8 mouse cellular contexts compared by ENCODE assay signal in the genomic region with DNA sequence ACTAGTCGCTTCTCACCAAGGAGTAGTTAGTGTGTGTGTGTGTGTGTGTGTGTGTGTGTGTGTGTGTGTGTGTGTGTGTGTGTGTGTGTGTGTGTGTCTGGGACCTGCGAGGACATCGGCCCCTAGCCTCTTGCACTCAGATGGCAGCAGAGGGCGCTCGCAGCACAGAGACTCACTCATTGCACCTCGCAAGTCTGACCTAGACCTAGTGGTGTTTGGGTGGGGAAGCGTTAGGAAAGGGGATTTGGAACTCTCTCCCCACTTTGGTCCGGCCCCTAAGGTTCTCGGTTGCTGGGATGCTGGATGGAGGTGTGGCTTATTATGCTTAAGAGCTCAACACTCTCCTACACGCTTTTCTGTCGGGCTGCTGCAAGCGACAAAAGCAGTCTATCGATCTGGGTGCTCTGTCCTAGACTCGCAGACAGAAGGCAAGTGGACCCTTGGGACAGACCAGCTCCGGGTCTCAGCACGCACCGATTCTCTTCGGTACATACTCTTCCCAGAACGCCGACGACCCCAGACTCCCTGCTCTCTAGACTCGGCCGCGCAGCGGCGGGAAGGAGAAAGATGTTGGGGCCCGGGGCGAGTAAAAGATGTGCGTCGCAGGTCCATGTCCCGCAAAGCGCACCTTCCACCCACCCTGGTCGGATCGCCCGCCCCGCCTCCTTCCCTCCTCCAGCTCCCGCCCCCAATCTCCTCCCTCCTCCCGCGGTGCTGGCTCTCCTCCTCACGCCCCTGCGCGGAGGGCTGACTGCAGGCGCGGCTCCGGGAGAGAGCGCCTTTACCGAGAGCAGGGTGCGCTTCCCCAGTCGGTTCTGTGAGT. TPM values are rescaled to one million over a fixed set of nuclear protein-coding genes. Genes with fewer than 3 reads are reported as not detected.
DNase-seq lines count a peak whose midpoint lies in the region; ATAC-seq lines count a peak whose summit lies in the region.

Adra2b (plus strand) TSS at position 750 of the 823 bp plus-strand sequence.

- H3K4me2 ChIP-seq in intestine, embryonic 14.5 days (ENCODE audit: low read length): peak within 1 kb of the TSS; percentile 62

- ATAC-seq in intestine, embryonic 14.5 days (replicated peaks; ENCODE audit: low FRiP score, low TSS enrichment, low read depth): peak; percentile 63
- peak; percentile 77 for ATAC-seq in megakaryocyte-erythroid progenitor cell, adult 5-6 weeks (replicated peaks; ENCODE audit: low FRiP score, low TSS enrichment, poor library complexity, severe bottlenecking)

- no peak within 1 kb of the TSS for H3K27ac ChIP-seq in intestine, embryonic 14.5 days (ENCODE audit: low read depth)

- DNase-seq in adrenal gland, adult 18-20 months (ENCODE audit: low spot score in 2 of 2): peak; percentile 81 to 84
- peak; percentile 89 for DNase-seq in embryo, embryonic 10.5 days (ENCODE audit: low spot score)
- peak; percentile 73 for DNase-seq in gastrocnemius, postnatal 25 days
- peak; percentile 95 for DNase-seq in intestine, embryonic 14.5 days (ENCODE audit: low spot score)
- DNase-seq in left cerebral cortex, postnatal 10 days (ENCODE audit: extremely low spot score in 1 of 2, low spot score in 2 of 2): peak; percentile 77 to 89
- DNase-seq in right cerebral cortex, postnatal 14 days: peak; percentile 90
- peak; percentile 79 for DNase-seq in urinary bladder, postnatal 25 days (ENCODE audit: low spot score)

- H3K36me3 ChIP-seq in intestine, embryonic 14.5 days (ENCODE audit: control insufficient read depth, insufficient read depth, low read length): no peaks in the 10 kb centered on the region

- 1% methylated on average over 48 of the region's 49 CpGs for WGBS in intestine, embryonic 14.5 days

- peak within 1 kb of the TSS; percentile 33 for H3K4me3 ChIP-seq in intestine, embryonic 14.5 days (ENCODE audit: low read depth, low read length)

- peaks cover 73% of the 10 kb centered on the region for H3K27me3 ChIP-seq in intestine, embryonic 14.5 days (replicated peaks; ENCODE audit: control insufficient read depth, insufficient read depth, low read length)

- H3K9me3 ChIP-seq in intestine, embryonic 14.5 days (ENCODE audit: control insufficient read depth, low read length): no peaks in the 10 kb centered on the region

- H3K9ac ChIP-seq in intestine, embryonic 14.5 days (ENCODE audit: low read length): no peak within 1 kb of the TSS

- intact Hi-C loops in left cerebral cortex, postnatal 10 days (cut with DNase I): loop anchor here (2.0 to 5.0 kb wide), 2 partner anchors 68 to 195 kb away; no protein-coding TSS in a partner anchor

- H3K4me1 ChIP-seq in intestine, embryonic 14.5 days (replicated peaks; ENCODE audit: control insufficient read depth, insufficient read depth, low read length): no peaks in the 10 kb centered on the region

RNA-seq across cellular contexts. Expression of gene Adra2b, which starts in this region (rescaled TPM):
- total RNA-seq in adrenal gland, adult 18-20 months (2021): 1 to 10 TPM; 1.1 to 1.9 TPM
- total RNA-seq in gastrocnemius, postnatal 25 days (2021): under 1 TPM; 0.64 to 0.67 TPM
- polyA plus RNA-seq in intestine, embryonic 14.5 days (2014; fragmentation: Nextera tagmentation; extraction: Ambion mirVana): 0.66 and 0.85 TPM in 2 replicates
- total RNA-seq in left cerebral cortex, postnatal 10 days (2021): under 1 TPM; 0.45 to 0.81 TPM
- not detected in 2 replicates for total RNA-seq in megakaryocyte-erythroid progenitor cell, adult 5-6 weeks (2014; fragmentation: Nextera tagmentation)
- not detected in 2 replicates for total RNA-seq in megakaryocyte-erythroid progenitor cell, adult 5-6 weeks (2017)

Comparison
In these comparisons a context has a peak if more than half of its experiments do, and no peak if none do; other contexts are left out.
1. Peak in DNase-seq in gastrocnemius, postnatal 25 days; RNA of the gene not detected or under 1 TPM.
2. Peak in DNase-seq, ATAC-seq, H3K4me3 ChIP-seq and H3K4me2 ChIP-seq in intestine, embryonic 14.5 days; RNA of the gene not detected or under 1 TPM.
3. Peak in DNase-seq in left cerebral cortex, postnatal 10 days; RNA of the gene not detected or under 1 TPM.
4. Peak in ATAC-seq in megakaryocyte-erythroid progenitor cell, adult 5-6 weeks; RNA of the gene not detected or under 1 TPM.